Mouse (Mus musculus) E14TG2a.4 (cell line): Measurements from ENCODE around the gene Cptp.

Source experiments
- H3K27me3 ChIP-seq: 2 replicates; pipeline ENCODE4 v1.6.1; 2014; ENCODE audit warnings: low read length, control low read depth; ENCODE audit not compliant: insufficient read depth
- H3K36me3 ChIP-seq: 2 replicates; pipeline ENCODE4 v1.6.1; 2014; ENCODE audit warnings: low read length, control low read depth; ENCODE audit not compliant: insufficient read depth
- H3K4me1 ChIP-seq: replicated peaks from 2 replicates; pipeline ENCODE4 v1.6.1; 2014; ENCODE audit warnings: low read depth, low read length, control low read depth
- H3K4me3 ChIP-seq: replicated peaks from 2 replicates; pipeline ENCODE4 v1.5.1; 2014; ENCODE audit warnings: mild to moderate bottlenecking, low read length
- H3K9me3 ChIP-seq: 2 replicates; pipeline ENCODE4 v1.6.1; 2014; ENCODE audit warnings: low read length, control low read depth
- CTCF ChIP-seq: conservative IDR thresholded peaks from 2 replicates; pipeline ENCODE4 v1.5.1; 2014; ENCODE audit warnings: low read length
- NANOG ChIP-seq: IDR thresholded peaks from 2 replicates; pipeline ENCODE4 v1.6.1; 2014; ENCODE audit warnings: borderline replicate concordance, low read length, mixed read lengths
- POU5F1 ChIP-seq: IDR thresholded peaks from 2 replicates; pipeline ENCODE4 v1.6.1; 2014; ENCODE audit warnings: low read length, borderline replicate concordance

The Cptp gene

GRCm38 (mm10) chr4:155851951-155852411, 17.3 kb downstream of the Cptp start:
- Histone ChIP-seq H3K9me3 (no peaks in the 10 kb centered on the region), H3K4me3 (no peak overlapping the region), H3K4me1 (peaks cover 47% of the 10 kb centered on the region), H3K36me3 (peaks cover 42% of the 10 kb centered on the region), H3K27me3 (no peaks in the 10 kb centered on the region)
- TF ChIP-seq POU5F1 (no peak), CTCF (no peak)

GRCm38 (mm10) chr4:155851368-155851767, 17.9 kb downstream of the Cptp start:
- H3K27me3 ChIP-seq, result no peaks in the 10 kb centered on the region
- H3K36me3 ChIP-seq, result peaks cover 36% of the 10 kb centered on the region
- H3K4me3 ChIP-seq, result no peak overlapping the region
- peaks cover 49% of the 10 kb centered on the region for H3K4me1 ChIP-seq
- no peak for TF ChIP-seq NANOG
- TF ChIP-seq CTCF, result no peak
- no peak for TF ChIP-seq POU5F1
- H3K9me3 ChIP-seq, result no peaks in the 10 kb centered on the region

- TF ChIP-seq POU5F1, result no peak
- no peak for TF ChIP-seq CTCF
- Histone ChIP-seq H3K36me3 (peaks cover 22% of the 10 kb centered on the region), H3K4me1 (peaks cover 47% of the 10 kb centered on the region), H3K27me3 (0 out of 2 replicates have a peak, but pooled peaks cover 4% of the 10 kb centered on the region), H3K4me3 (no peak overlapping the region), H3K9me3 (no peaks in the 10 kb centered on the region)
Measured at GRCm38 (mm10) chr4:155849792-155850451, 19.3 kb downstream of the Cptp start.

GRCm38 (mm10) chr4:155849391-155849790, 19.8 kb downstream of the Cptp start:
- Histone ChIP-seq H3K27me3 (0 out of 2 replicates have a peak, but pooled peaks cover 4% of the 10 kb centered on the region), H3K4me3 (no peak overlapping the region), H3K4me1 (peaks cover 41% of the 10 kb centered on the region), H3K9me3 (no peaks in the 10 kb centered on the region), H3K36me3 (peaks cover 17% of the 10 kb centered on the region; the same call in 1 of the 2 replicates)
- TF ChIP-seq CTCF (no peak), POU5F1 (no peak), NANOG (no peak)

GRCm38 (mm10) chr4:155848434-155849095, 20.7 kb downstream of the Cptp start:
- Histone ChIP-seq H3K4me3 (peak overlapping the region; percentile 89), H3K9me3 (no peaks in the 10 kb centered on the region), H3K36me3 (peaks cover 13% of the 10 kb centered on the region; the same call in 1 of the 2 replicates), H3K27me3 (peaks cover 7% of the 10 kb centered on the region), H3K4me1 (peaks cover 34% of the 10 kb centered on the region)
- TF ChIP-seq POU5F1 (no peak), NANOG (no peak), CTCF (no peak)

- TF ChIP-seq NANOG (no peak), CTCF (no peak), POU5F1 (no peak)
- Histone ChIP-seq H3K4me1 (peaks cover 32% of the 10 kb centered on the region), H3K9me3 (no peaks in the 10 kb centered on the region), H3K27me3 (peaks cover 15% of the 10 kb centered on the region), H3K4me3 (peak overlapping the region; percentile 89), H3K36me3 (peaks cover 9% of the 10 kb centered on the region)
Measured at GRCm38 (mm10) chr4:155847591-155848352, 21.5 kb downstream of the Cptp start.

- peaks cover 10% of the 10 kb centered on the region for H3K36me3 ChIP-seq
- no peaks in the 10 kb centered on the region for H3K9me3 ChIP-seq
- peaks cover 36% of the 10 kb centered on the region for H3K4me1 ChIP-seq
- H3K4me3 ChIP-seq, result peak within 1 kb of the TSS; percentile 89
- H3K27me3 ChIP-seq, result peaks cover 21% of the 10 kb centered on the region
- TF ChIP-seq POU5F1 (no peak), NANOG (no peak), CTCF (no peak)
Measured at GRCm38 (mm10) chr4:155846871-155847578, 22.2 kb downstream of the Cptp start, which contains the start of gene Dvl1. TSS of gene Dvl1 (plus strand) at chr4:155847402.
